Mouse (Mus musculus): ENCODE measurements around the gene Lrrc10. TPM values are rescaled to one million over a fixed set of nuclear protein-coding genes. Genes with fewer than 3 reads are reported as not detected.

Lrrc10 gene
- polyA plus RNA-seq, 1 experiment from 2014 or later = not detected

GRCm38 (mm10) chr10:117094504-117095329, 49.6 kb downstream of the Lrrc10 start:
- peaks cover 3% of the 10 kb centered on the region; the same call in 1 of the 2 replicates for H3K36me3 ChIP-seq
- peak overlapping the region; percentile 59 for H3K27ac ChIP-seq (replicated peaks)
- H3K9ac ChIP-seq (replicated peaks) = no peak overlapping the region
- peaks cover 4% of the 10 kb centered on the region for H3K4me1 ChIP-seq
- WGBS = 53% methylated on average over 15 of the region's 15 CpGs
- no peak overlapping the region for H3K4me3 ChIP-seq
- no peaks in the 10 kb centered on the region for H3K27me3 ChIP-seq
- peak; percentile 72 for ATAC-seq (replicated peaks)
- no peaks in the 10 kb centered on the region for H3K9me3 ChIP-seq
- H3K4me2 ChIP-seq (replicated peaks) = no peak overlapping the region

- Histone ChIP-seq H3K9me3 (no peaks in the 10 kb centered on the region), H3K4me3 (no peak overlapping the region), H3K36me3 (peaks cover 3% of the 10 kb centered on the region; the same call in 1 of the 2 replicates), H3K27ac (replicated peaks) (no peak overlapping the region), H3K27me3 (no peaks in the 10 kb centered on the region), H3K4me2 (replicated peaks) (no peak overlapping the region), H3K4me1 (peaks cover 4% of the 10 kb centered on the region), H3K9ac (replicated peaks) (no peak overlapping the region)
- ATAC-seq (replicated peaks) = no peak
- WGBS = 91% methylated on average over 6 of the region's 6 CpGs
These were observed 51.0 kb downstream of the Lrrc10 start for GRCm38 (mm10) chr10:117096096-117096495.

Other genes starting within 250 kb of the Lrrc10 start
- gene Myrfl, start 148.4 kb upstream of the Lrrc10 start, polyA plus RNA-seq (2015; fragmentation: Nextera tagmentation; extraction: Ambion mirVana) = 0.05 and 0.08 TPM in 2 replicates
- 48.6 and 50.4 TPM in 2 replicates for gene Rab3ip, start 94.6 kb upstream of the Lrrc10 start, polyA plus RNA-seq (2015; fragmentation: Nextera tagmentation; extraction: Ambion mirVana)
- not detected in 2 replicates for gene Gm10271, start 72.7 kb upstream of the Lrrc10 start, polyA plus RNA-seq (2015; fragmentation: Nextera tagmentation; extraction: Ambion mirVana)
- 0.10 TPM in 1 of 2 replicates, not detected in the other for gene Best3, start 59.0 kb upstream of the Lrrc10 start, polyA plus RNA-seq (2015; fragmentation: Nextera tagmentation; extraction: Ambion mirVana)
- gene Cct2, start 18.5 kb downstream of the Lrrc10 start, polyA plus RNA-seq (2015; fragmentation: Nextera tagmentation; extraction: Ambion mirVana) = 273 and 274 TPM in 2 replicates
- 20.0 and 23.7 TPM in 2 replicates for gene Frs2, start 103.2 kb downstream of the Lrrc10 start, polyA plus RNA-seq (2015; fragmentation: Nextera tagmentation; extraction: Ambion mirVana)
- 101 and 106 TPM in 2 replicates for gene Yeats4, start 179.2 kb downstream of the Lrrc10 start, polyA plus RNA-seq (2015; fragmentation: Nextera tagmentation; extraction: Ambion mirVana)
- gene 9530003J23Rik, start 193.4 kb downstream of the Lrrc10 start, polyA plus RNA-seq (2015; fragmentation: Nextera tagmentation; extraction: Ambion mirVana) = not detected in 2 replicates
- 15.7 and 18.2 TPM in 2 replicates for gene Lyz2, start 237.0 kb downstream of the Lrrc10 start, polyA plus RNA-seq (2015; fragmentation: Nextera tagmentation; extraction: Ambion mirVana)
- gene Lyz1, start 247.5 kb downstream of the Lrrc10 start, polyA plus RNA-seq (2015; fragmentation: Nextera tagmentation; extraction: Ambion mirVana) = not detected in 2 replicates